ENCODE assay signal across 9 mouse cellular contexts in genomic region chr5:135025899-135026298, GRCm38 (mm10). TPM values are rescaled to one million over a fixed set of nuclear protein-coding genes. Genes with fewer than 3 reads are reported as not detected.
A peak's percentile ranks its signal among the peaks of the same experiment; 100 is the strongest.
DNase-seq lines count a peak whose midpoint lies in the region; ATAC-seq lines count a peak whose summit lies in the region.
"Had no signal": no experiment of that assay in that cellular context is flagged by ENCODE, and none has a peak within 500 bp of the region (broad histone marks: within the 10 kb centered on the region; RNA-seq: fewer than 3 reads in every experiment).

No protein-coding gene starts in this region.

- 17% methylated on average over 7 of the region's 7 CpGs for WGBS in midbrain, embryonic 10.5 days
- WGBS in midbrain, embryonic 11.5 days, result 21% methylated on average over 7 of the region's 7 CpGs
- 12% methylated on average over 7 of the region's 7 CpGs for WGBS in limb, embryonic 10.5 days

- ATAC-seq in midbrain, embryonic 11.5 days (ENCODE audit: low FRiP score), result no peak
- no peak for ATAC-seq in megakaryocyte progenitor cell, adult 5-6 weeks (replicated peaks; ENCODE audit: poor library complexity)
- ATAC-seq: liver, postnatal 0 days had no signal

- peaks cover 36% of the 10 kb centered on the region for H3K4me1 ChIP-seq in midbrain, embryonic 10.5 days
- H3K4me1 ChIP-seq in midbrain, embryonic 11.5 days (ENCODE audit: control insufficient read depth, insufficient read depth, low read length), result peaks cover 5% of the 10 kb centered on the region; the same call in 1 of the 2 replicates
- peaks cover 48% of the 10 kb centered on the region for H3K4me1 ChIP-seq in limb, embryonic 10.5 days

- peaks cover 17% of the 10 kb centered on the region for H3K27me3 ChIP-seq in midbrain, embryonic 10.5 days (ENCODE audit: low read depth, poor library complexity, severe bottlenecking)
- no peaks in the 10 kb centered on the region for H3K27me3 ChIP-seq in midbrain, embryonic 11.5 days (ENCODE audit: control insufficient read depth, insufficient read depth, low read length)
- no peaks in the 10 kb centered on the region for H3K27me3 ChIP-seq in limb, embryonic 10.5 days (ENCODE audit: low read depth, poor library complexity, severe bottlenecking)

- no peak overlapping the region for H3K9ac ChIP-seq in midbrain, embryonic 11.5 days (ENCODE audit: low read length)
- H3K9ac ChIP-seq: liver, postnatal 0 days had no signal

- H3K4me2 ChIP-seq in midbrain, embryonic 11.5 days, result no peak overlapping the region

- no peak overlapping the region for H3K27ac ChIP-seq in midbrain, embryonic 10.5 days (replicated peaks)
- H3K27ac ChIP-seq in midbrain, embryonic 11.5 days (ENCODE audit: low read depth, low read length), result no peak overlapping the region
- no peak overlapping the region for H3K27ac ChIP-seq in limb, embryonic 10.5 days

- H3K4me3 ChIP-seq in midbrain, embryonic 10.5 days, result 0 out of 2 replicates have a peak overlapping the region, but pooled peaks have one; percentile 5
- H3K4me3 ChIP-seq in midbrain, embryonic 11.5 days (ENCODE audit: low read depth, low read length), result no peak overlapping the region
- H3K4me3 ChIP-seq in limb, embryonic 10.5 days, result 0 out of 2 replicates have a peak overlapping the region, but pooled peaks have one; percentile 20

- 0 out of 2 replicates have a peak, but pooled peaks cover 3% of the 10 kb centered on the region for H3K36me3 ChIP-seq in midbrain, embryonic 10.5 days
- no peaks in the 10 kb centered on the region for H3K36me3 ChIP-seq in midbrain, embryonic 11.5 days (ENCODE audit: control insufficient read depth, insufficient read depth, low read length)
- 0 out of 2 replicates have a peak, but pooled peaks cover 4% of the 10 kb centered on the region for H3K36me3 ChIP-seq in limb, embryonic 10.5 days

- peak; percentile 67 to 84 for DNase-seq in frontal cortex, postnatal 36 days (ENCODE audit: low spot score in 2 of 2)
- DNase-seq in frontal cortex, postnatal 25 days (ENCODE audit: low spot score in 2 of 2), result no peak
- no peak for DNase-seq in midbrain, embryonic 10.5 days (ENCODE audit: low spot score)
- DNase-seq in midbrain, embryonic 11.5 days (ENCODE audit: low spot score, missing footprints), result no peak
- DNase-seq in limb, embryonic 10.5 days (ENCODE audit: low spot score), result no peak
- DNase-seq in telencephalon, adult 2 months (ENCODE audit: low read depth, low spot score), result peak; percentile 83
- no peak for DNase-seq in spleen, postnatal 14 days (ENCODE audit: low spot score in 2 of 2)
- DNase-seq: liver, postnatal 0 days had no signal

- no peaks in the 10 kb centered on the region for H3K9me3 ChIP-seq in midbrain, embryonic 10.5 days (replicated peaks)
- no peaks in the 10 kb centered on the region for H3K9me3 ChIP-seq in midbrain, embryonic 11.5 days (ENCODE audit: control insufficient read depth, low read length)
- no peaks in the 10 kb centered on the region for H3K9me3 ChIP-seq in limb, embryonic 10.5 days (replicated peaks)

RNA-seq across cellular contexts. Expression of gene Stx1a, which starts 2.6 kb away (rescaled TPM):
- polyA plus RNA-seq in midbrain, embryonic 10.5 days (2016; fragmentation: Nextera tagmentation; extraction: Ambion mirVana), result 13.3 and 17.5 TPM in 2 replicates
- polyA plus RNA-seq in midbrain, embryonic 11.5 days (2014; fragmentation: Nextera tagmentation; extraction: Ambion mirVana), result 16.1 and 17.7 TPM in 2 replicates
- polyA plus RNA-seq in limb, embryonic 10.5 days (2016; fragmentation: Nextera tagmentation; extraction: Ambion mirVana), result 7.5 and 8.1 TPM in 2 replicates
- total RNA-seq in megakaryocyte progenitor cell, adult 5-6 weeks (2015), result 0.39 and 1.2 TPM in 2 replicates
- total RNA-seq in megakaryocyte progenitor cell, adult 5-6 weeks (2017), result 0.04 and 0.44 TPM in 2 replicates

RNA-seq across cellular contexts. Expression of gene Abhd11, which starts 16.9 kb away (rescaled TPM):
- polyA plus RNA-seq in midbrain, embryonic 10.5 days (2016; fragmentation: Nextera tagmentation; extraction: Ambion mirVana), result 39.4 and 39.8 TPM in 2 replicates
- 37.8 and 41.2 TPM in 2 replicates for polyA plus RNA-seq in midbrain, embryonic 11.5 days (2014; fragmentation: Nextera tagmentation; extraction: Ambion mirVana)
- polyA plus RNA-seq in limb, embryonic 10.5 days (2016; fragmentation: Nextera tagmentation; extraction: Ambion mirVana), result 23.5 and 30.1 TPM in 2 replicates
- 133 and 142 TPM in 2 replicates for total RNA-seq in megakaryocyte progenitor cell, adult 5-6 weeks (2015)
- 59.3 and 65.3 TPM in 2 replicates for total RNA-seq in megakaryocyte progenitor cell, adult 5-6 weeks (2017)

RNA-seq across cellular contexts. Expression of gene Dnajc30, which starts 38.1 kb away (rescaled TPM):
- polyA plus RNA-seq in midbrain, embryonic 10.5 days (2016; fragmentation: Nextera tagmentation; extraction: Ambion mirVana), result 27.2 and 28.3 TPM in 2 replicates
- polyA plus RNA-seq in midbrain, embryonic 11.5 days (2014; fragmentation: Nextera tagmentation; extraction: Ambion mirVana), result 30.0 and 30.2 TPM in 2 replicates
- polyA plus RNA-seq in limb, embryonic 10.5 days (2016; fragmentation: Nextera tagmentation; extraction: Ambion mirVana), result 27.7 and 30.8 TPM in 2 replicates
- 18.0 and 18.6 TPM in 2 replicates for total RNA-seq in megakaryocyte progenitor cell, adult 5-6 weeks (2015)
- total RNA-seq in megakaryocyte progenitor cell, adult 5-6 weeks (2017), result 7.4 and 8.9 TPM in 2 replicates

RNA-seq across cellular contexts. Expression of gene Bud23, which starts 38.9 kb away (rescaled TPM):
- 158 and 179 TPM in 2 replicates for polyA plus RNA-seq in midbrain, embryonic 10.5 days (2016; fragmentation: Nextera tagmentation; extraction: Ambion mirVana)
- polyA plus RNA-seq in midbrain, embryonic 11.5 days (2014; fragmentation: Nextera tagmentation; extraction: Ambion mirVana), result 105 and 116 TPM in 2 replicates
- polyA plus RNA-seq in limb, embryonic 10.5 days (2016; fragmentation: Nextera tagmentation; extraction: Ambion mirVana), result 194 and 201 TPM in 2 replicates
- 60.7 and 61.7 TPM in 2 replicates for total RNA-seq in megakaryocyte progenitor cell, adult 5-6 weeks (2015)
- total RNA-seq in megakaryocyte progenitor cell, adult 5-6 weeks (2017), result 55.7 and 78.6 TPM in 2 replicates

RNA-seq across cellular contexts. Expression of gene Cldn3, which starts 39.9 kb away (rescaled TPM):
- polyA plus RNA-seq in midbrain, embryonic 10.5 days (2016; fragmentation: Nextera tagmentation; extraction: Ambion mirVana), result 2.0 and 2.9 TPM in 2 replicates
- 0.59 and 1.4 TPM in 2 replicates for polyA plus RNA-seq in midbrain, embryonic 11.5 days (2014; fragmentation: Nextera tagmentation; extraction: Ambion mirVana)
- 8.3 and 10.3 TPM in 2 replicates for polyA plus RNA-seq in limb, embryonic 10.5 days (2016; fragmentation: Nextera tagmentation; extraction: Ambion mirVana)
- not detected in 2 replicates for total RNA-seq in megakaryocyte progenitor cell, adult 5-6 weeks (2015)
- not detected in 2 replicates for total RNA-seq in megakaryocyte progenitor cell, adult 5-6 weeks (2017)

Comparison
In these comparisons a context has a peak if more than half of its experiments do, and no peak if none do; other contexts are left out.
1. DNase-seq: peak in frontal cortex, postnatal 36 days (2 of 2) and telencephalon, adult 2 months (single experiment); none in frontal cortex, postnatal 25 days (0 of 2), midbrain, embryonic 10.5 days (single experiment), midbrain, embryonic 11.5 days (single experiment), limb, embryonic 10.5 days (single experiment) and spleen, postnatal 14 days (0 of 2).